Comparison of ENCODE assay signal across 9 mouse cellular contexts in the genomic region with DNA sequence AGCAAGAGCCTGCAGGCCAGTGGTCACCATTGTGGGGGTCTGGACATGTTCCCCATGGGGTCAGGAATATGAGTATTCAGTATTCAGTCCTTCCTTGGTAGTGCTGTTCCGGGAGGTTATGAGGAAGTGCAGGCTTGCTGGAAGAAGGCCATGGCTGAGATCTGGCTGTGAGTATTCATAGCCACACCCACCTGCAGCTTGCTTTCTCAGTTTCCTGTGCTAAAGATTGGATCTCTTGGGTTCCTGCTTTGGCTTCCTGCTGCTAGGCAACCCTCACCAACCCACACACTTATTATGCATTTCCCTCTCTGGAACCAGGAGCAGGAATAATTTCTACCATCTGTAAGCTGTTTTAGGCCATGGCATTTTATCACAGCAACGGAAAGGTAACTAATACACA.
DNase-seq lines count a peak whose midpoint lies in the region; ATAC-seq and TF ChIP-seq lines count a peak whose summit lies in the region.
"Had no signal": no experiment of that assay in that cellular context is flagged by ENCODE, and none has a peak within 500 bp of the region (broad histone marks: within the 10 kb centered on the region; RNA-seq: fewer than 3 reads in every experiment).

No protein-coding gene starts in this region.

- H3K9me3 ChIP-seq in kidney, postnatal 0 days (replicated peaks; ENCODE audit: low read length), result no peaks in the 10 kb centered on the region
- peaks cover 6% of the 10 kb centered on the region; the same call in 1 of the 2 replicates for H3K9me3 ChIP-seq in kidney, embryonic 14.5 days (ENCODE audit: control insufficient read depth, low read length)
- H3K9me3 ChIP-seq: lung, embryonic 15.5 days had no signal

- 73% methylated on average over 2 of the region's 2 CpGs for WGBS in kidney, postnatal 0 days
- WGBS in kidney, embryonic 14.5 days, result 92% methylated on average over 2 of the region's 2 CpGs

- no peaks in the 10 kb centered on the region for H3K4me1 ChIP-seq in kidney, postnatal 0 days (replicated peaks; ENCODE audit: insufficient read depth, low read length)
- H3K4me1 ChIP-seq in kidney, embryonic 14.5 days (ENCODE audit: control insufficient read depth, insufficient read depth, low read length), result no peaks in the 10 kb centered on the region
- H3K4me1 ChIP-seq: lung, embryonic 15.5 days had no signal

- no peaks in the 10 kb centered on the region for H3K36me3 ChIP-seq in kidney, postnatal 0 days (ENCODE audit: insufficient read depth, low read length)
- H3K36me3 ChIP-seq in kidney, embryonic 14.5 days (ENCODE audit: control insufficient read depth, insufficient read depth, low read length), result no peaks in the 10 kb centered on the region
- H3K36me3 ChIP-seq: lung, embryonic 15.5 days had no signal

- TF ChIP-seq CTCF in kidney, postnatal 0 days (IDR thresholded peaks at IDR 0.05; ENCODE audit: low read depth), result no peak

- H3K27me3 ChIP-seq in kidney, postnatal 0 days (ENCODE audit: insufficient read depth, low read length), result no peaks in the 10 kb centered on the region
- H3K27me3 ChIP-seq in kidney, embryonic 14.5 days (ENCODE audit: control insufficient read depth, insufficient read depth, low read length), result no peaks in the 10 kb centered on the region
- H3K27me3 ChIP-seq: lung, embryonic 15.5 days had no signal

- H3K27ac ChIP-seq in kidney, postnatal 0 days, result no peak overlapping the region
- no peak overlapping the region for H3K27ac ChIP-seq in kidney, embryonic 14.5 days (ENCODE audit: low read depth, low read length)
- H3K27ac ChIP-seq: lung, embryonic 15.5 days had no signal

- DNase-seq in kidney, postnatal 0 days (ENCODE audit: low spot score), result peak; percentile 39
- DNase-seq in right cerebral cortex, postnatal 14 days, result peak; percentile 22
- no peak for DNase-seq in right cerebral cortex, postnatal 36 days (ENCODE audit: low spot score in 2 of 2)
- DNase-seq in cerebellum, postnatal 25 days, result no peak
- DNase-seq in spleen, postnatal 4 days (ENCODE audit: low spot score in 2 of 2), result no peak

- no peak overlapping the region for H3K9ac ChIP-seq in kidney, postnatal 0 days (ENCODE audit: low read depth, low read length)
- no peak overlapping the region for H3K9ac ChIP-seq in kidney, embryonic 14.5 days (ENCODE audit: low read depth, low read length)
- H3K9ac ChIP-seq: lung, embryonic 15.5 days had no signal

- ATAC-seq in kidney, postnatal 0 days (replicated peaks; ENCODE audit: low FRiP score, low read depth), result no peak
- ATAC-seq in kidney, embryonic 14.5 days (ENCODE audit: low FRiP score, low TSS enrichment), result no peak
- peak; percentile 86 to 92 for ATAC-seq in hematopoietic stem cell, adult 5-6 weeks (replicated peaks in 1 of 2; ENCODE audit: insufficient read depth in 1 of 2, low FRiP score in 2 of 2, low TSS enrichment in 1 of 2, low read depth in 1 of 2, poor library complexity in 2 of 2, severe bottlenecking in 2 of 2)
- ATAC-seq: forebrain, embryonic 14.5 days had no signal

- H3K4me3 ChIP-seq in kidney, postnatal 0 days (replicated peaks; ENCODE audit: low read depth, low read length), result no peak overlapping the region
- H3K4me3 ChIP-seq in kidney, embryonic 14.5 days (ENCODE audit: low read length), result no peak overlapping the region
- H3K4me3 ChIP-seq: lung, embryonic 15.5 days had no signal

- H3K4me2 ChIP-seq in kidney, postnatal 0 days (ENCODE audit: low read length), result no peak overlapping the region
- no peak overlapping the region for H3K4me2 ChIP-seq in kidney, embryonic 14.5 days (replicated peaks; ENCODE audit: low read depth, low read length)
- H3K4me2 ChIP-seq: lung, embryonic 15.5 days had no signal

Comparison
In these comparisons a context has a peak if more than half of its experiments do, and no peak if none do; other contexts are left out.
1. DNase-seq: peak in kidney, postnatal 0 days (single experiment) and right cerebral cortex, postnatal 14 days (single experiment); none in right cerebral cortex, postnatal 36 days (0 of 2), cerebellum, postnatal 25 days (0 of 2) and spleen, postnatal 4 days (0 of 2).
2. ATAC-seq: peak in hematopoietic stem cell, adult 5-6 weeks (2 of 2); none in kidney, postnatal 0 days (single experiment) and kidney, embryonic 14.5 days (single experiment).